Mouse (Mus musculus) MEL (cell line): ENCODE results near the gene Tln2. TPM values are rescaled to one million over a fixed set of nuclear protein-coding genes. Genes with fewer than 3 reads are reported as not detected.

Experiments
- DNase-seq: peaks from one replicate; pipeline ENCODE4 v3.0.0; 2011; ENCODE audit warnings: low read depth, low spot score
- H3K27ac ChIP-seq: 2 replicates; pipeline ENCODE4 v1.5.1; 2012; ENCODE audit warnings: low read depth, mild to moderate bottlenecking, control low read depth, low read length, moderate library complexity; ENCODE audit not compliant: control insufficient read depth
- H3K27me3 ChIP-seq, 2 experiments: fragments of 150-350 bp in 1 of 2; sonication (generic) in 1 of 2; 2 replicates each; pipeline ENCODE4 v1.6.1; 2012; ENCODE audit warnings: low read length in 2 of 2, mild to moderate bottlenecking in 2 of 2, improper control_type of control experiment in 1 of 2, moderate library complexity in 1 of 2; ENCODE audit not compliant: insufficient read depth in 2 of 2, control insufficient read depth in 1 of 2
- H3K36me3 ChIP-seq, 2 experiments: 2 replicates each; pipeline ENCODE4 v1.6.1; 2012 to 2014; ENCODE audit warnings: low read length in 2 of 2, improper control_type of control experiment in 1 of 2, inconsistent platforms in 1 of 2, mild to moderate bottlenecking in 1 of 2; ENCODE audit not compliant: insufficient read depth in 2 of 2, control insufficient read depth in 1 of 2
- H3K4me1 ChIP-seq, 2 experiments: fragments of 150-350 bp in 1 of 2; sonication (generic) in 1 of 2; 2 replicates each; pipeline ENCODE4 v1.6.1; 2012; ENCODE audit warnings: low read length in 2 of 2, improper control_type of control experiment in 1 of 2, mild to moderate bottlenecking in 1 of 2; ENCODE audit not compliant: insufficient read depth in 2 of 2, control insufficient read depth in 1 of 2
- H3K4me3 ChIP-seq, 2 experiments: fragments of 150-350 bp in 1 of 2; sonication (generic) in 1 of 2; 2 replicates each; pipeline ENCODE4 v1.5.1; 2012; ENCODE audit warnings: low read depth in 2 of 2, low read length in 2 of 2, mild to moderate bottlenecking in 2 of 2, moderate library complexity in 2 of 2, control low read depth in 1 of 2, improper control_type of control experiment in 1 of 2; ENCODE audit not compliant: control insufficient read depth in 1 of 2, insufficient read depth in 1 of 2
- H3K79me2 ChIP-seq: 2 replicates; pipeline ENCODE4 v1.6.1; 2012; ENCODE audit warnings: mild to moderate bottlenecking, low read length, moderate library complexity; ENCODE audit not compliant: control insufficient read depth, poor library complexity, insufficient read depth
- H3K9ac ChIP-seq: 2 replicates; pipeline ENCODE4 v1.6.1; 2012; ENCODE audit warnings: low read depth, mild to moderate bottlenecking, control low read depth, low read length, moderate library complexity; ENCODE audit not compliant: control insufficient read depth, poor library complexity, severe bottlenecking
- H3K9me3 ChIP-seq: fragments of 150-350 bp; sonication (generic); replicated peaks from 2 replicates; pipeline ENCODE4 v1.6.1; 2012; ENCODE audit warnings: mild to moderate bottlenecking, low read length, improper control_type of control experiment, moderate library complexity; ENCODE audit not compliant: insufficient read depth
- BHLHE40 ChIP-seq: IDR thresholded peaks from 2 replicates; pipeline ENCODE4 v1.6.1; 2012; ENCODE audit warnings: low read depth, mild to moderate bottlenecking, inconsistent platforms, low read length, improper control_type of control experiment, borderline replicate concordance
- CHD1 ChIP-seq: IDR thresholded peaks from 2 replicates; pipeline ENCODE4 v1.6.1; 2012; ENCODE audit warnings: low read depth, mild to moderate bottlenecking, inconsistent platforms, low read length, improper control_type of control experiment
- CTCF ChIP-seq, 3 experiments: IDR thresholded peaks in 2 of 3; conservative IDR thresholded peaks in 1 of 3; 2 replicates each; pipeline ENCODE4 v1.5.1; 2011 to 2012; ENCODE audit warnings: low read length in 3 of 3, low read depth in 2 of 3, mild to moderate bottlenecking in 2 of 3, improper control_type of control experiment in 1 of 3, inconsistent platforms in 1 of 3, mixed read lengths in 1 of 3, moderate library complexity in 1 of 3; ENCODE audit not compliant: control insufficient read depth in 1 of 3, insufficient read depth in 1 of 3, poor library complexity in 1 of 3, severe bottlenecking in 1 of 3
- ELF1 ChIP-seq: IDR thresholded peaks from 2 replicates; pipeline ENCODE4 v1.6.1; 2014; ENCODE audit warnings: low read depth, mild to moderate bottlenecking, inconsistent platforms, low read length, improper control_type of control experiment, moderate library complexity
- EP300 ChIP-seq, 2 experiments: IDR thresholded peaks; 2 replicates each; pipeline ENCODE4 v1.6.1; 2011; ENCODE audit warnings: improper control_type of control experiment in 2 of 2, low read length in 2 of 2, low read depth in 1 of 2, mild to moderate bottlenecking in 1 of 2
- GABPA ChIP-seq: IDR thresholded peaks from 2 replicates; pipeline ENCODE4 v1.6.1; 2012; ENCODE audit warnings: low read depth, mild to moderate bottlenecking, inconsistent platforms, low read length, improper control_type of control experiment, moderate library complexity
- GATA1 ChIP-seq: IDR thresholded peaks from 2 replicates; pipeline ENCODE4 v1.6.1; 2011; ENCODE audit warnings: low read depth, low read length, improper control_type of control experiment
- KAT2A ChIP-seq: conservative IDR thresholded peaks from 2 replicates; pipeline ENCODE4 v1.6.1; 2012; ENCODE audit warnings: low read depth, low read length, improper control_type of control experiment, inconsistent platforms
- MAFK ChIP-seq: IDR thresholded peaks from 2 replicates; pipeline ENCODE4 v1.6.1; 2011; ENCODE audit warnings: low read depth, mild to moderate bottlenecking, low read length, improper control_type of control experiment, borderline replicate concordance
- MAX ChIP-seq: IDR thresholded peaks from 2 replicates; pipeline ENCODE4 v1.6.1; 2011; ENCODE audit warnings: low read length, improper control_type of control experiment
- MAZ ChIP-seq: IDR thresholded peaks from 2 replicates; pipeline ENCODE4 v1.6.1; 2012; ENCODE audit warnings: low read depth, mild to moderate bottlenecking, inconsistent platforms, low read length, improper control_type of control experiment
- MEF2A ChIP-seq: IDR thresholded peaks from 2 replicates; pipeline ENCODE4 v1.6.1; 2014; ENCODE audit warnings: low read depth, mild to moderate bottlenecking, inconsistent platforms, low read length, improper control_type of control experiment; ENCODE audit not compliant: poor library complexity, insufficient replicate concordance, severe bottlenecking; ENCODE audit errors: extremely low read depth
- MXI1 ChIP-seq: IDR thresholded peaks from 2 replicates; pipeline ENCODE4 v1.6.1; 2011; ENCODE audit warnings: mild to moderate bottlenecking, low read depth, low read length, improper control_type of control experiment
- MYB ChIP-seq: IDR thresholded peaks from 2 replicates; pipeline ENCODE4 v1.6.1; 2011; ENCODE audit warnings: mild to moderate bottlenecking, low read depth, low read length, improper control_type of control experiment
- MYC ChIP-seq: IDR thresholded peaks from 2 replicates; pipeline ENCODE4 v1.6.1; 2011; ENCODE audit warnings: low read depth, mild to moderate bottlenecking, low read length, improper control_type of control experiment, moderate library complexity
- POLR2AphosphoS2 ChIP-seq: IDR thresholded peaks from 2 replicates; pipeline ENCODE4 v1.6.1; 2011; ENCODE audit warnings: low read length, improper control_type of control experiment
- RCOR1 ChIP-seq: IDR thresholded peaks from 2 replicates; pipeline ENCODE4 v1.6.1; 2012; ENCODE audit warnings: low read depth, mild to moderate bottlenecking, inconsistent platforms, low read length, improper control_type of control experiment
- SIN3A ChIP-seq: IDR thresholded peaks from 2 replicates; pipeline ENCODE4 v1.6.1; 2012; ENCODE audit warnings: low read length, improper control_type of control experiment, inconsistent platforms
- TAL1 ChIP-seq: IDR thresholded peaks from 2 replicates; pipeline ENCODE4 v1.6.1; 2012; ENCODE audit warnings: mild to moderate bottlenecking, inconsistent platforms, low read length, moderate library complexity, mixed read lengths
- TBP ChIP-seq: IDR thresholded peaks from 2 replicates; pipeline ENCODE4 v1.8.0; 2011; ENCODE audit warnings: low read depth, low read length, improper control_type of control experiment
- UBTF ChIP-seq: IDR thresholded peaks from 2 replicates; pipeline ENCODE4 v1.6.1; 2012; ENCODE audit warnings: low read depth, mild to moderate bottlenecking, inconsistent platforms, low read length, improper control_type of control experiment, moderate library complexity, borderline replicate concordance; ENCODE audit not compliant: insufficient read depth
- ZKSCAN1 ChIP-seq: IDR thresholded peaks from 2 replicates; pipeline ENCODE4 v1.6.1; 2012; ENCODE audit warnings: low read depth, mild to moderate bottlenecking, inconsistent platforms, low read length, improper control_type of control experiment, moderate library complexity
- polyA plus RNA-seq, 2 experiments: library from polyadenylated mRNA; stranded (reverse) in 1 of 2; unstranded in 1 of 2; fragments of >175 nt in 1 of 2; fragments of >200 nt in 1 of 2; gene quantifications; 2 replicates each; pipeline versions ENCODE4 v1.2.1 to v1.2.4; 2012; ENCODE audit warnings: low replicate concordance in 2 of 2, low read depth in 1 of 2; ENCODE audit not compliant: insufficient read length in 2 of 2, insufficient read depth in 1 of 2, missing spikeins in 1 of 2
- total RNA-seq: library from RNA; depleted of rRNA; stranded (reverse); fragments of 300-350 nt; gene quantifications from 2 replicates; pipeline ENCODE4 v1.2.3, GENCODE M21; 2012

Tln2 gene
- total and polyA plus RNA-seq, 3 experiments, result not detected

GRCm38 (mm10) chr9:67378772-67379171, 180.7 kb downstream of the Tln2 start:
- no peaks in the 10 kb centered on the region for H3K27me3 ChIP-seq
- no peaks in the 10 kb centered on the region for H3K4me1 ChIP-seq
- H3K36me3 ChIP-seq, result no peaks in the 10 kb centered on the region
- no peak for DNase-seq
- TF ChIP-seq CTCF (IDR thresholded peaks at IDR 0.05 in 2 of 3, conservative IDR thresholded peaks at IDR 0.05 in 1 of 3; ENCODE audit: control insufficient read depth in 1 of 3, insufficient read depth in 1 of 3, low read depth in 2 of 3, low read length in 3 of 3, poor library complexity in 1 of 3, severe bottlenecking in 1 of 3) (no peak), CHD1 (no peak), MAFK (peak; percentile 95), TAL1 (no peak), BHLHE40 (no peak)
- H3K9me3 ChIP-seq, result no peaks in the 10 kb centered on the region
- no peak overlapping the region for H3K9ac ChIP-seq
- no peaks in the 10 kb centered on the region for H3K79me2 ChIP-seq
- H3K4me3 ChIP-seq, result no peak overlapping the region
- H3K27ac ChIP-seq, result no peak overlapping the region

- Histone ChIP-seq H3K4me3 (no peak overlapping the region), H3K27ac (no peak overlapping the region), H3K27me3 (no peaks in the 10 kb centered on the region), H3K36me3 (no peaks in the 10 kb centered on the region)
- TF ChIP-seq CTCF (IDR thresholded peaks at IDR 0.05 in 2 of 3, conservative IDR thresholded peaks at IDR 0.05 in 1 of 3; ENCODE audit: control insufficient read depth in 1 of 3, insufficient read depth in 1 of 3, low read depth in 2 of 3, low read length in 3 of 3, poor library complexity in 1 of 3, severe bottlenecking in 1 of 3) (no peak), MYC (no peak), MAFK (no peak), ZKSCAN1 (no peak), MYB (no peak), MAX (no peak), GATA1 (no peak), SIN3A (no peak), TBP (no peak), MAZ (no peak), RCOR1 (no peak), ELF1 (no peak), MEF2A (no peak), POLR2AphosphoS2 (no peak), EP300 (IDR thresholded peaks at IDR 0.05; ENCODE audit: low read depth in 1 of 2, low read length in 2 of 2) (no peak), UBTF (no peak), GABPA (no peak), KAT2A (no peak), MXI1 (no peak)
- TF ChIP-seq, all 39 proteins: peak for 0
- no peak for DNase-seq
- Histone ChIP-seq H3K79me2 (no peaks in the 10 kb centered on the region), H3K9ac (no peak overlapping the region), H3K9me3 (no peaks in the 10 kb centered on the region), H3K4me1 (no peaks in the 10 kb centered on the region)
Measured at GRCm38 (mm10) chr9:67368078-67368477, 191.4 kb downstream of the Tln2 start.
